Mouse (Mus musculus) heart, embryonic 16.5 days (tissue): ENCODE data around the gene Lrpprc. TPM values are rescaled to one million over a fixed set of nuclear protein-coding genes. Genes with fewer than 3 reads are reported as not detected.

Experiments used
- ATAC-seq: fragments of 200-750 bp; cut with Nextera tagmentation; replicated peaks from 2 replicates; pipeline ENCODE4 v1.8.0; 2017; ENCODE audit warnings: moderate number of reproducible peaks; ENCODE audit not compliant: insufficient read depth, low FRiP score; ENCODE audit errors: extremely low read depth
- H3K27ac ChIP-seq: fragments of 300-500 bp; sonication (generic); 2 replicates; pipeline ENCODE4 v1.5.1; 2014; ENCODE audit warnings: mild to moderate bottlenecking, low read length, control low read depth, moderate library complexity
- H3K27me3 ChIP-seq: fragments of 300-500 bp; sonication (generic); 2 replicates; pipeline ENCODE4 v1.6.1; 2014; ENCODE audit warnings: low read length, mixed read lengths; ENCODE audit not compliant: control insufficient read depth, insufficient read depth
- H3K36me3 ChIP-seq: fragments of 300-500 bp; sonication (generic); 2 replicates; pipeline ENCODE4 v1.6.1; 2014; ENCODE audit not compliant: control insufficient read depth, insufficient read depth
- H3K4me1 ChIP-seq: fragments of 300-500 bp; sonication (generic); 2 replicates; pipeline ENCODE4 v1.6.1; 2014; ENCODE audit warnings: low read length, mixed read lengths; ENCODE audit not compliant: control insufficient read depth, insufficient read depth
- H3K4me2 ChIP-seq: fragments of 300-500 bp; sonication (generic); 2 replicates; pipeline ENCODE4 v1.6.1; 2014; ENCODE audit warnings: low read depth, mild to moderate bottlenecking, control low read depth, low read length
- H3K4me3 ChIP-seq: fragments of 300-500 bp; sonication (generic); 2 replicates; pipeline ENCODE4 v1.5.1; 2014; ENCODE audit warnings: mild to moderate bottlenecking, control low read depth, low read length
- H3K9ac ChIP-seq: fragments of 300-500 bp; sonication (generic); 2 replicates; pipeline ENCODE4 v1.6.1; 2014; ENCODE audit warnings: low read length, control low read depth
- H3K9me3 ChIP-seq: fragments of 300-500 bp; sonication (generic); replicated peaks from 2 replicates; pipeline ENCODE4 v1.6.1; 2016; ENCODE audit warnings: low read length; ENCODE audit not compliant: control insufficient read depth
- WGBS: fragments of 180-500 bp; shearing (Covaris S2); extraction: QIAGEN DNeasy Blood & Tissue Kit; methylation state at CpG from one replicate; pipeline ENCODE4 v1.1.7; 2014; 5-methylcytosine and 5-hydroxymethylcytosine counted together
- polyA plus RNA-seq: library from polyadenylated mRNA; unstranded; fragments of >200 nt; fragmentation: Nextera tagmentation; extraction: Ambion mirVana; gene quantifications from 2 replicates; pipeline ENCODE4 v1.2.1, GENCODE M21; 2015

Lrpprc gene
- polyA plus RNA-seq, 1 experiment from 2014 or later: 68.9 TPM

DNA sequence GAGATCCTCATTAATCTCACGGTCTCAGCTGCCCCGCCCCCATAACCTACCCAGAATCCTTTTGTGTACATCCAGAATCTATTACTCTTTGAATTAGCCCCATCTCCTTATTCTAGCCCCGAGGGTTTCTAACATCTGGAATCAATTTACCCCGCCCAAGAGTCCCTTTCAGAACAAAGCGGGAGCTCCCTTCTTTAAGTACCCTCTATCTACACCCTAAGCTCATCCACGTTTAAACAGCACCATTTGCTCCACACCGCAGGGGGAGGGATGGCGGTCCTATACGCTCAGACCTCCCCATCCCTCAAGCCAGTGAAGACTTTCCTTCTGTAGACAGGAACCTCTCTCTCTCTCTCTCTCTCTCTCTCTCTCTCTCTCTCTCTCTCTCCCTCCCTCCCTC, 53.9 kb downstream of the Lrpprc start:
- Histone ChIP-seq H3K9me3 (no peaks in the 10 kb centered on the region), H3K9ac (no peak overlapping the region), H3K4me3 (no peak overlapping the region), H3K36me3 (peaks cover 8% of the 10 kb centered on the region), H3K27me3 (no peaks in the 10 kb centered on the region), H3K4me1 (no peaks in the 10 kb centered on the region), H3K4me2 (no peak overlapping the region), H3K27ac (no peak overlapping the region)
- WGBS: 59% methylated on average over 9 of the region's 9 CpGs
- ATAC-seq: no peak

DNA sequence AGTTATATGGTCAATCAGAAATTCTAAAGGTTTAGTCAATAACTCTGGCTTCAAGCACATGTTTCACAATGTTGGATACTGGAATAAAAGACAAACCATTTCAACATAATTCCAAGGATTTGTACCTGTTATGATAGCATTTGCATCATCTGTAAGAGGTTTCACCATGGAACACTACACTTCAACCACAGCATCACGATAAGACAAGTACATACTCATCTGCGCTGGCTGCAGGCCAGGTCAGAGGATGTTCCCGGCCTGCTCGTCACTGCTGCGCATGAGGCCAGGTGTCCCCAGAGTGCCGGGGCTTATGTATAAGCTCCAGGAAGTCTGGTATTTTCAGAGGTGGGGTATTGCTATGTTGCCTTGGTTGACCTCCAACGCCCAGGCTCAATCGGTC, 58.0 kb downstream of the Lrpprc start:
- 83% methylated on average over 8 of the region's 8 CpGs for WGBS
- H3K9me3 ChIP-seq: no peaks in the 10 kb centered on the region
- H3K4me3 ChIP-seq: no peak overlapping the region
- H3K4me1 ChIP-seq: peaks cover 2% of the 10 kb centered on the region; the same call in 1 of the 2 replicates
- ATAC-seq: no peak
- H3K4me2 ChIP-seq: no peak overlapping the region
- H3K9ac ChIP-seq: no peak overlapping the region
- H3K27me3 ChIP-seq: no peaks in the 10 kb centered on the region
- peaks cover 25% of the 10 kb centered on the region for H3K36me3 ChIP-seq
- no peak overlapping the region for H3K27ac ChIP-seq

GRCm38 (mm10) chr17:84731361-84731760, 59.2 kb downstream of the Lrpprc start:
- Histone ChIP-seq H3K27ac (no peak overlapping the region), H3K9me3 (no peaks in the 10 kb centered on the region), H3K36me3 (peaks cover 25% of the 10 kb centered on the region), H3K27me3 (no peaks in the 10 kb centered on the region), H3K4me3 (no peak overlapping the region), H3K9ac (no peak overlapping the region), H3K4me2 (no peak overlapping the region), H3K4me1 (peaks cover 2% of the 10 kb centered on the region; the same call in 1 of the 2 replicates)
- WGBS: 86% methylated on average over 12 of the region's 12 CpGs
- no peak for ATAC-seq

GRCm38 (mm10) chr17:84729140-84729539, 61.4 kb downstream of the Lrpprc start:
- WGBS: 72% methylated on average over 5 of the region's 5 CpGs
- H3K9ac ChIP-seq: no peak overlapping the region
- no peak for ATAC-seq
- H3K4me3 ChIP-seq: no peak overlapping the region
- H3K4me2 ChIP-seq: no peak overlapping the region
- peaks cover 37% of the 10 kb centered on the region for H3K36me3 ChIP-seq
- H3K9me3 ChIP-seq: no peaks in the 10 kb centered on the region
- peaks cover 2% of the 10 kb centered on the region; the same call in 1 of the 2 replicates for H3K4me1 ChIP-seq
- H3K27ac ChIP-seq: no peak overlapping the region
- no peaks in the 10 kb centered on the region for H3K27me3 ChIP-seq

DNA sequence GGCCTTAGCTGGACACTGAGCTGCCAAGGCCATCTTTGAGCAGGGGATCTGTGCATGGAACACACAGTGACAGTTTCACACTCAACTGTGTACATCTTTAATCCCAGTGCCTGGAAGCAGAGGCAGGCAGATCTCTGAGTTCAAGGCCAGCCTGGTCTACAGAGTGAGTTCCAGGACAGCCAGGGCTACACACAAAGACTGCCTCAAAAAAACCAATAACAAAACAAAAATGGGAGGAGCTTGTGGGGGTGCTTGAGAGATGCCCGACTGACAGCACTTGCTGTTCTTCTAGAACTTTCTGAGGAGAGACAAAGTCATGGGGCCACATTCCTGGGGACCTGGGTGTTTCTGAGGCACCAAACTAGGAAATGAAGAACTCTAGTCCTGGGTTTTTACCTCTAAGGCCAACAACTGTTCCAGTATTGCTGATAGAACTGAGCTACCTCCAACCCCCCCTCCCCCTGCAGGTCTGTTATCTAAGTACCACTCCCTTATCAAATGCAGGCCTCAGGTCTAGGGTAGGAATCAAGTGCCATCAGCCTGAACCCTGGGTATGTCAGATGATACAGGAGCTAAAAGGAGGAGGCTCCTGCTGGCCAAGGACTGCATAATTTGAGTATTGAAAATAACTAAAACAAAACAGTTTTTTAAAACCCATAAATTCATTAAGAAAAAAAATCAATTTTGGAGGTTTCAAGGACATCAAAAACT, 62.2 kb downstream of the Lrpprc start:
- Histone ChIP-seq H3K4me3 (no peak overlapping the region), H3K27ac (no peak overlapping the region), H3K4me2 (no peak overlapping the region), H3K27me3 (no peaks in the 10 kb centered on the region), H3K9me3 (no peaks in the 10 kb centered on the region), H3K9ac (no peak overlapping the region), H3K4me1 (peaks cover 2% of the 10 kb centered on the region; the same call in 1 of the 2 replicates), H3K36me3 (peaks cover 39% of the 10 kb centered on the region)
- WGBS: 57% methylated on average over 1 of the region's 1 CpGs
- ATAC-seq: no peak

DNA sequence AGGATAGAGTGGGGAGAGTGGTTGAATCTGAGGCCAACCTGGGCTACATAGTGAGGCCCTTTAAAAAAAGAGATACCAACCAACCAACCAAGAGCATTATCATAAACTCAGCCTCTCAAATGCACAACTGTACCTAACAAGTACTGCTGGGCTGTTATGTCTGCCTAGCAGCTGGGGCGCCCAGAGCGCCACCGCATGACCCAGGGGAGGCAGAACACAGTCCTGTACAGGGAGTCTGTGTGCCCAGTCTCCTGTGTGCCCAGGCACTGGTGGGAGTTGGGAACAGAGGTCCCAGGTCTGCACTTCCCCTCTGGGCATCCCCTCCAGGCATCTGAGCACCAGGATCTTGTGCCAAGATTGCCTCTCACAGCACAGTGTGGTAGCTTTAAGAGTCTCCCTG, 65.4 kb downstream of the Lrpprc start:
- Histone ChIP-seq H3K36me3 (peaks cover 44% of the 10 kb centered on the region), H3K9me3 (no peaks in the 10 kb centered on the region), H3K27ac (no peak overlapping the region), H3K9ac (no peak overlapping the region), H3K4me3 (no peak overlapping the region), H3K27me3 (no peaks in the 10 kb centered on the region), H3K4me1 (peaks cover 2% of the 10 kb centered on the region; the same call in 1 of the 2 replicates), H3K4me2 (no peak overlapping the region)
- ATAC-seq: no peak
- 95% methylated on average over 3 of the region's 3 CpGs for WGBS

GRCm38 (mm10) chr17:84724028-84724427, 66.6 kb downstream of the Lrpprc start:
- H3K9me3 ChIP-seq: no peaks in the 10 kb centered on the region
- H3K9ac ChIP-seq: no peak overlapping the region
- WGBS: 77% methylated on average over 9 of the region's 9 CpGs
- H3K4me1 ChIP-seq: peaks cover 2% of the 10 kb centered on the region; the same call in 1 of the 2 replicates
- no peak overlapping the region for H3K27ac ChIP-seq
- H3K4me2 ChIP-seq: no peak overlapping the region
- no peaks in the 10 kb centered on the region for H3K27me3 ChIP-seq
- H3K36me3 ChIP-seq: peaks cover 37% of the 10 kb centered on the region
- H3K4me3 ChIP-seq: no peak overlapping the region
- no peak for ATAC-seq

DNA sequence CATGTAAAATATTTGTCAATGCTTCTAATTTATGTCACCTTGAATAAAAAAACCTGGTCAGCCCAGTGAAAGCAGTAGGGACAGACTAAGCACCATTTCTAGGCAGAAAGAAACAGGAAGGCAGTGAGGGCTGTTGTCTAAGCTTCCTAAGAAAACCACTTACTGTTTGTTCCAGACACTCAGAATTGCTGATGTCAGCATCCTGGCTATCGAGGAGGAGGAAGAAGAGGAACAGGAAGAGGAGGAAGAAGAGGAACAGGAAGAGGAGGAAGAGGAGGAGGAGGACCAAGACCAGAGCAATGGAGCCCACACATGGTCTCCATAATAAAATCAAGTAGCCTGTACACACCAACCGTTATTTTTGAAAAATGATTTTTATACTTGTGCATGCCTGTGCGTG, 71.5 kb downstream of the Lrpprc start:
- Histone ChIP-seq H3K4me2 (no peak overlapping the region), H3K36me3 (peaks cover 24% of the 10 kb centered on the region), H3K27ac (no peak overlapping the region), H3K4me1 (peaks cover 2% of the 10 kb centered on the region; the same call in 1 of the 2 replicates), H3K9ac (no peak overlapping the region), H3K27me3 (no peaks in the 10 kb centered on the region), H3K4me3 (no peak overlapping the region), H3K9me3 (no peaks in the 10 kb centered on the region)
- ATAC-seq: no peak
- WGBS: 78% methylated on average over 3 of the region's 3 CpGs

GRCm38 (mm10) chr17:84717416-84717815, 73.2 kb downstream of the Lrpprc start:
- Histone ChIP-seq H3K4me1 (peaks cover 2% of the 10 kb centered on the region; the same call in 1 of the 2 replicates), H3K4me2 (no peak overlapping the region), H3K4me3 (no peak overlapping the region), H3K36me3 (peaks cover 23% of the 10 kb centered on the region), H3K9ac (no peak overlapping the region), H3K9me3 (no peaks in the 10 kb centered on the region), H3K27ac (no peak overlapping the region), H3K27me3 (no peaks in the 10 kb centered on the region)
- no peak for ATAC-seq
- 68% methylated on average over 5 of the region's 5 CpGs for WGBS
